Mouse (Mus musculus) testis, adult 2 months (tissue): Measurements from ENCODE around the gene Chka. TPM values are rescaled to one million over a fixed set of nuclear protein-coding genes. Genes with fewer than 3 reads are reported as not detected.

Experiments
- H3K27ac ChIP-seq: fragments of 200-500 bp; 2 replicates; pipeline ENCODE4 v1.5.1; 2012; ENCODE audit warnings: low read depth, low read length; ENCODE audit not compliant: control insufficient read depth, insufficient read depth
- H3K27me3 ChIP-seq: fragments of 200-500 bp; 2 replicates; pipeline ENCODE4 v1.6.1; 2012; ENCODE audit warnings: mild to moderate bottlenecking, low read length, moderate library complexity; ENCODE audit not compliant: control insufficient read depth, insufficient read depth
- H3K36me3 ChIP-seq: fragments of 200-500 bp; 2 replicates; pipeline ENCODE4 v1.6.1; 2012; ENCODE audit warnings: mild to moderate bottlenecking, low read length; ENCODE audit not compliant: control insufficient read depth, insufficient read depth
- H3K4me1 ChIP-seq: fragments of 200-500 bp; 2 replicates; pipeline ENCODE4 v1.6.1; 2012; ENCODE audit warnings: low read length; ENCODE audit not compliant: control insufficient read depth, insufficient read depth
- H3K4me3 ChIP-seq: fragments of 200-500 bp; 2 replicates; pipeline ENCODE4 v1.5.1; 2012; ENCODE audit warnings: low read depth, mild to moderate bottlenecking, low read length, moderate library complexity, mixed read lengths; ENCODE audit not compliant: control insufficient read depth
- CTCF ChIP-seq: fragments of 200-500 bp; IDR thresholded peaks from 2 replicates; pipeline ENCODE4 v1.5.1; 2012; ENCODE audit warnings: low read depth, mild to moderate bottlenecking, inconsistent platforms, low read length, moderate library complexity; ENCODE audit not compliant: control insufficient read depth, insufficient read depth, insufficient replicate concordance
- POLR2A ChIP-seq: fragments of 200-500 bp; IDR thresholded peaks from 2 replicates; pipeline ENCODE4 v1.6.1; 2012; ENCODE audit warnings: low read depth, mild to moderate bottlenecking, inconsistent platforms, low read length, moderate library complexity; ENCODE audit not compliant: control insufficient read depth
- polyA plus RNA-seq: library from polyadenylated mRNA; depleted of rRNA; stranded (reverse); fragments of >200 nt; gene quantifications from 2 replicates; pipeline ENCODE4 v1.2.3, GENCODE M21; 2012

The Chka gene
- polyA plus RNA-seq, 1 experiment = 85.7 TPM

GRCm38 (mm10) chr19:3928779-3929178 is 77.2 kb downstream of the Chka start:
- Histone ChIP-seq H3K27ac (peak overlapping the region; percentile 82; the same call in 1 of the 2 replicates), H3K4me1 (peaks cover 18% of the 10 kb centered on the region), H3K27me3 (no peaks in the 10 kb centered on the region), H3K4me3 (no peak overlapping the region), H3K36me3 (no peaks in the 10 kb centered on the region)
- TF ChIP-seq POLR2A = no peak
- TF ChIP-seq CTCF = no peak

DNA sequence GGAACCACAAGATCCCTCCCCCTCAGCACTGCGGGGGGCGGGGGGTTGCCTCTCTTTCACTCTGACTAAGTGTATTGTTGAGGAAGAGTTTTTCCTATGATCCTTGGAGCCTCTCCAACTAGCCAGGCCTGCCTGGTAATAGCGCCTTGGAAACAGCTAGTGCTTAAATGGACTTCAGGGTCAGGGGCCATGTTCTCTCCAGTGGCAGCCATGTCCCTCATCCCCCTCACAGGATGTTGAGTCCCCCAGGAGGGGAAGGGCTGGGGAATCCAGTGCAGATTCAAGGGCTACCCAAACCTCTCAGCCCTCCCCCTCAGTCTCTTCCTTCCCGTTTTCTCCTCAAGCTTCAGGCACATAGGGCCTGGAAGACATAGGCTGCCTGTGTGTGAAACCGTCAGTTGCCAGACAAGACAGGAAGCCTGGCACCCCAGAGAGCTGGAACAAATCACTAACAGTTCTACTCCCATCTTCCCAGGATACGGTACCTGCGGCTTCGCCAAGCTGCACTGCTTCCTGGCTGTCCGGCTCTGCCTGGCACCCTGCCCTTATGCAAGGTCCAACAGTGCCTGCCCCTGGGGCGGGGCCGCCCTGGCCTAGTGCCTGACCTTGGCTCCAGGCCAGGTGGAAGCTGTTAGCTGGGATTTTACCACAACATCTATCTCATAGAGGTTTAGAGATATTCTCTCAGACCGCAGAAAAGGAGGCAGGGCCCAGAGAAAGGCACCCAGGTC is 77.8 kb downstream of the Chka start, which contains the start of gene Aldh3b1:
Aldh3b1 (minus strand) TSS at position 598 of the 731 bp plus-strand sequence.
- Histone ChIP-seq H3K4me3 (no peak within 1 kb of the TSS; the same call in none of the 2 replicates), H3K27me3 (no peaks in the 10 kb centered on the region), H3K27ac (peak within 1 kb of the TSS; percentile 82), H3K4me1 (peaks cover 14% of the 10 kb centered on the region), H3K36me3 (no peaks in the 10 kb centered on the region)
- TF ChIP-seq POLR2A (no peak), CTCF (no peak)

DNA sequence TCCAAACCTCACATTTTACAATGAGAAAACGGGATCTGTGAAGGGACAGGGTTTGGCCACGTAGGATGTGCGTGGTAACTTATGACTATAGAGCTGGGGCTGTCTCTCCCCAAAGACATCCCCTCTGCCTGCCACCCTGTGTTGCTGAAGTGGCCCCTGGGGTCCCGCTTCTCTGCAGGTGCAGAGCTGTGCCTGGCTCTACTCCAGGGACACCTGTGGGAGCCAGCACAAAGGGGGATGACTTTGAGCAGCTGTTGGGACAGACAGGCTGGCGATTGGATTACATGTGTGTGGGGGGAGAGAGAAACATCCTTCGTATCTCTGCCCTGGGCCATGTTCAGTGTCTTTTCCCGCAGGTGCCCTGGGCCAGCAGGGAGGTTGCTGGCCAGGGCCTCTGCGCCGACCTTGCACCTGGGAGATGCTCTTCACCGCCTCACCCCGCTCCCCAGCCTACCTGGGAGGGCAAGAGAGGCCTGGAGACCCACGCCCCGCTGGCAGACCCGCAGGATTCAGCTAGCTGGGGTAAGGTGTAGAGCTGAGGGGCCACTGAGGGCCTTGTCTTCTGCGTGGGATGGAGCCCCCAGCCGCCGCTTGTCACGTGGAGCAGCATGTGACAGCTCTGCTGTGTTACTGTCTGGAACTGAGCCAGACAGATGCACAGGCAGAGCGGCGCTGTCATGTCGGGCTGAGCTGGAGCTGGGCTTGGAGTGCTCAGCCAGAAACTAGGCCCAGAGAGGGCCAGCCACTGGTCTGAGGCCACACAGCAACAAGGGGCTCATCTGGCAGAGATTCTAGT is 78.9 kb downstream of the Chka start:
- Histone ChIP-seq H3K36me3 (no peaks in the 10 kb centered on the region), H3K27me3 (no peaks in the 10 kb centered on the region), H3K4me1 (peaks cover 14% of the 10 kb centered on the region), H3K27ac (no peak overlapping the region), H3K4me3 (no peak overlapping the region)
- TF ChIP-seq POLR2A (no peak), CTCF (no peak)

DNA sequence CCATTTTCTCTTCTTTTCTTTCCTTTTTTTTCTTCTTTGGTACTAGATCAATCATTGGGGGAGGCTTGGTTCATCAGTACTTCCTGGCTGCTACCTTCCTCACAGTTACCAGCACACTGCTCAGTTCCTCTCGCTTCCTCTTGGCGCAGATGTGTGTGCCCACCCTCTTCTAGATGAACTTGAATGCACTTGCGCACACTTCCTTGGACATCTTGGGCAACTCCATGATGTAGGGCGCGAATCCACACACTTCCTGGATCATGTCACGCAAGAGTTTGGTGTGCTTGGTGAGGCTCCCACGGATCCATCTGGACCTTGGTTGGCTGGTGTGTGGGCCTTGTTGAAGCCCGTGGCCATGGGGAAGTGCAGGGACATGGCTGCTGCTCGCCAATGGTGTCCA is 80.1 kb downstream of the Chka start:
- no peak overlapping the region for H3K4me3 ChIP-seq
- H3K27ac ChIP-seq = no peak overlapping the region
- peaks cover 14% of the 10 kb centered on the region for H3K4me1 ChIP-seq
- no peaks in the 10 kb centered on the region for H3K36me3 ChIP-seq
- TF ChIP-seq POLR2A = no peak
- no peak for TF ChIP-seq CTCF
- H3K27me3 ChIP-seq = no peaks in the 10 kb centered on the region

DNA sequence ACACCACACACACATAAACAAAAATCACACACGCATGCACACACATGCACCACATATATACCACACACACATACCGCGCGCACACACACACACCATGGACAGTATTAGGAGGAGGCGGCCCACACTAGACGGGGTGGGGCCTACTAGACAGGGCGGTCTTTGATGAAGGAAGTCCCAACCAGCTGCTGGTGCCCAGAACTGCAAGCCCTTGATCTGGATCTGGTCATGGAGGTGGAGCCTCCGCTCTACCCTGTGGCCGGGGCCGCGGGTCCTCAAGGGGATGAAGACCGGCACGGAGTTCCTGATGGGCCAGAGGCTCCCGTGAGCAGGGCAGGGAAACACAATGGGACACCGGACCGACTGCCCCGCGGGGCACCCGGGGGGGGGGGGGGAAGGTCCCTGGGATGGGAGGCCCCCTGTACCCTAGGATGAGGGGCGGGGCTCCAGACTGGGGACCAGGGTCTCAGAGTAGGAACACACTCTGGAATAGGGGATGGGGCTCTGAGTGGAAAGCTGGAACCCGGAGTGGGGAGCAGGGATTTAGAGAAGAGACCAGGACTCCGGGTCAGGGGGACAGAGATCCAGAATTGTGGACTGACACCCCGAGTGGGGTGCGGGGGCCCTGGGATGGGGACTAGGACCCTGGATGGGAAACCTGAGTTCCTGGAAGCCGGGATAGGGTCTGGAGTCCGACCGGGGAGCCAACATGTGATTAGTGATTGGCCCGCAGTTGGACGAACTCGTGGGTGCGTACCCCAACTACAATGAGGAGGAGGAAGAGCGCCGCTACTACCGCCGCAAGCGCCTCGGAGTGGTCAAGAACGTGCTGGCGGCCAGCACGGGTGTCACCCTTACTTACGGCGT is 83.7 kb downstream of the Chka start, which contains the start of gene Unc93b1:
Unc93b1 (plus strand) TSS at position 155 of the 864 bp plus-strand sequence.
- no peak for TF ChIP-seq POLR2A
- no peak for TF ChIP-seq CTCF
- Histone ChIP-seq H3K36me3 (no peaks in the 10 kb centered on the region), H3K27ac (no peak within 1 kb of the TSS; the same call in 1 of the 2 replicates), H3K27me3 (no peaks in the 10 kb centered on the region), H3K4me1 (peaks cover 5% of the 10 kb centered on the region), H3K4me3 (peak within 1 kb of the TSS; percentile 65)

GRCm38 (mm10) chr19:3935896-3936850 is 84.6 kb downstream of the Chka start:
- Histone ChIP-seq H3K4me1 (peaks cover 5% of the 10 kb centered on the region), H3K27me3 (no peaks in the 10 kb centered on the region), H3K36me3 (no peaks in the 10 kb centered on the region), H3K4me3 (peak overlapping the region; percentile 65), H3K27ac (no peak overlapping the region; the same call in 1 of the 2 replicates)
- TF ChIP-seq CTCF (no peak), POLR2A (no peak)
